ENCODE assay signal across 16 mouse cellular contexts in genomic region chr3:30486422-30486821, GRCm38 (mm10).
"Had no signal": no experiment of that assay in that cellular context is flagged by ENCODE, and none has a peak within 500 bp of the region (broad histone marks: within the 10 kb centered on the region; RNA-seq: fewer than 3 reads in every experiment).

No protein-coding gene starts in this region.

- H3K4me3 ChIP-seq: lung, embryonic 15.5 days; megakaryocyte, embryonic 14.5 days; midbrain, embryonic 13.5 days; midbrain, embryonic 15.5 days; neural tube, embryonic 12.5 days had no signal

- H3K4me2 ChIP-seq: lung, embryonic 15.5 days; midbrain, embryonic 11.5 days; midbrain, embryonic 13.5 days; midbrain, embryonic 15.5 days; neural tube, embryonic 12.5 days had no signal

- H3K36me3 ChIP-seq: midbrain, embryonic 13.5 days; midbrain, embryonic 15.5 days; neural tube, embryonic 12.5 days had no signal

- H3K27ac ChIP-seq: lung, embryonic 15.5 days; macrophage; midbrain, embryonic 13.5 days; midbrain, embryonic 15.5 days; neural tube, embryonic 12.5 days had no signal

- H3K9me3 ChIP-seq: lung, embryonic 15.5 days; megakaryocyte, embryonic 14.5 days; midbrain, embryonic 13.5 days; midbrain, embryonic 15.5 days; neural tube, embryonic 12.5 days had no signal

- DNase-seq: liver, postnatal 0 days; lung, adult 2 months; lung, postnatal 14 days; lung, postnatal 36 days; right cerebral cortex, postnatal 14 days; thymus, adult 18-20 months; thymus, postnatal 14 days; thymus, postnatal 36 days had no signal

- H3K4me1 ChIP-seq: megakaryocyte, embryonic 14.5 days; midbrain, embryonic 15.5 days; neural tube, embryonic 12.5 days had no signal

- H3K9ac ChIP-seq: liver, postnatal 0 days; lung, embryonic 15.5 days; midbrain, embryonic 13.5 days; midbrain, embryonic 15.5 days; neural tube, embryonic 12.5 days had no signal

- ATAC-seq: liver, postnatal 0 days; lung, postnatal 0 days; midbrain, embryonic 13.5 days; midbrain, embryonic 15.5 days had no signal

- H3K27me3 ChIP-seq: lung, embryonic 15.5 days; megakaryocyte, embryonic 14.5 days; midbrain, embryonic 13.5 days; midbrain, embryonic 15.5 days; neural tube, embryonic 12.5 days had no signal
